Comparison of ENCODE assay signal across 9 mouse cellular contexts in genomic region chr3:103575893-103576641, GRCm38 (mm10). TPM values are rescaled to one million over a fixed set of nuclear protein-coding genes. Genes with fewer than 3 reads are reported as not detected.
DNase-seq lines count a peak whose midpoint lies in the region; ATAC-seq and TF ChIP-seq lines count a peak whose summit lies in the region.
"Had no signal": no experiment of that assay in that cellular context is flagged by ENCODE, and none has a peak within 500 bp of the region (broad histone marks: within the 10 kb centered on the region; RNA-seq: fewer than 3 reads in every experiment).

No protein-coding gene starts in this region.

- no peak overlapping the region for H3K27ac ChIP-seq in gastrocnemius, adult 2 months
- no peak overlapping the region for H3K27ac ChIP-seq in thymus, adult 2 months (ENCODE audit: control insufficient read depth, insufficient read depth, low read length)
- peak overlapping the region; percentile 57 for H3K27ac ChIP-seq in forebrain, postnatal 0 days (ENCODE audit: low read depth, low read length)
- H3K27ac ChIP-seq in liver, embryonic 14.5 days = no peak overlapping the region
- H3K27ac ChIP-seq in stomach, postnatal 0 days (replicated peaks) = no peak overlapping the region

- peak; percentile 46 for ATAC-seq in forebrain, postnatal 0 days
- ATAC-seq in liver, embryonic 14.5 days (ENCODE audit: insufficient read depth) = no peak
- ATAC-seq in stomach, postnatal 0 days (ENCODE audit: low FRiP score, low TSS enrichment) = no peak; the same call in 1 of the 2 replicates

- H3K9ac ChIP-seq in forebrain, postnatal 0 days = peak overlapping the region; percentile 69
- H3K9ac ChIP-seq in liver, embryonic 14.5 days (replicated peaks) = no peak overlapping the region
- H3K9ac ChIP-seq in stomach, postnatal 0 days (ENCODE audit: low read length) = no peak overlapping the region

- TF ChIP-seq EP300 in liver, embryonic 14.5 days (IDR thresholded peaks at IDR 0.05; ENCODE audit: low read depth) = no peak
- TF ChIP-seq EP300 in stomach, postnatal 0 days (optimal IDR thresholded peaks at IDR 0.05) = no peak

- H3K4me1 ChIP-seq in thymus, adult 2 months (replicated peaks; ENCODE audit: control insufficient read depth, insufficient read depth, low read length) = peaks cover 6% of the 10 kb centered on the region
- H3K4me1 ChIP-seq in forebrain, postnatal 0 days (ENCODE audit: insufficient read depth) = peaks cover 25% of the 10 kb centered on the region
- no peaks in the 10 kb centered on the region for H3K4me1 ChIP-seq in liver, embryonic 14.5 days (replicated peaks; ENCODE audit: control insufficient read depth in 2 of 2, insufficient read depth in 2 of 2, low read length in 1 of 2)
- no peaks in the 10 kb centered on the region for H3K4me1 ChIP-seq in stomach, postnatal 0 days (replicated peaks; ENCODE audit: control insufficient read depth, insufficient read depth)

- H3K36me3 ChIP-seq in thymus, adult 2 months (ENCODE audit: control insufficient read depth, insufficient read depth, low read length) = no peaks in the 10 kb centered on the region
- no peaks in the 10 kb centered on the region for H3K36me3 ChIP-seq in forebrain, postnatal 0 days (ENCODE audit: insufficient read depth)
- no peaks in the 10 kb centered on the region for H3K36me3 ChIP-seq in liver, embryonic 14.5 days (replicated peaks; ENCODE audit: control insufficient read depth, insufficient read depth, low read depth)
- no peaks in the 10 kb centered on the region for H3K36me3 ChIP-seq in stomach, postnatal 0 days (ENCODE audit: control insufficient read depth, insufficient read depth, low read length)

- peak; percentile 4; the same call in 1 of the 2 replicates for TF ChIP-seq CTCF in gastrocnemius, adult 2 months (IDR thresholded peaks at IDR 0.05)
- TF ChIP-seq CTCF in thymus, adult 2 months (IDR thresholded peaks at IDR 0.05; ENCODE audit: borderline replicate concordance, control insufficient read depth, extremely low read depth, insufficient read depth, low read length, poor library complexity) = no peak
- TF ChIP-seq CTCF in forebrain, postnatal 0 days (IDR thresholded peaks at IDR 0.05; ENCODE audit: low read depth) = peak; percentile 51
- no peak for TF ChIP-seq CTCF in liver, embryonic 14.5 days (IDR thresholded peaks at IDR 0.05; ENCODE audit: low read depth)
- TF ChIP-seq CTCF in stomach, postnatal 0 days (IDR thresholded peaks at IDR 0.05; ENCODE audit: low read depth) = peak; percentile 18; the same call in 1 of the 2 replicates

- peak overlapping the region; percentile 81 for H3K4me2 ChIP-seq in forebrain, postnatal 0 days (ENCODE audit: low read depth)
- H3K4me2 ChIP-seq in liver, embryonic 14.5 days (ENCODE audit: low read depth) = peak overlapping the region; percentile 49
- peak overlapping the region; percentile 66 for H3K4me2 ChIP-seq in stomach, postnatal 0 days (replicated peaks; ENCODE audit: low read depth)

- no peak for DNase-seq in gastrocnemius, adult 2 months
- DNase-seq in gastrocnemius, adult 18-20 months (ENCODE audit: low spot score) = no peak
- no peak for DNase-seq in thymus, adult 2 months
- no peak for DNase-seq in thymus, postnatal 0 days (ENCODE audit: low spot score)
- DNase-seq in forebrain, postnatal 0 days = peak; percentile 54
- no peak for DNase-seq in liver, embryonic 14.5 days (ENCODE audit: low read depth in 3 of 3, low spot score in 3 of 3)
- DNase-seq in stomach, postnatal 0 days (ENCODE audit: low spot score) = peak; percentile 28
- no peak for DNase-seq in ovary, postnatal 36 days (ENCODE audit: low spot score)

- intact Hi-C loops in gastrocnemius, adult 2 months (cut with DNase I) = no loop called here

- 4% methylated on average over 69 of the region's 69 CpGs for WGBS in thymus, adult 2 months
- 1% methylated on average over 64 of the region's 69 CpGs for WGBS in forebrain, postnatal 0 days
- 2% methylated on average over 68 of the region's 69 CpGs for WGBS in liver, embryonic 14.5 days (ENCODE audit: insufficient replicate concordance)
- WGBS in stomach, postnatal 0 days = under 1% methylated on average over 67 of the region's 69 CpGs

- no peaks in the 10 kb centered on the region for H3K9me3 ChIP-seq in forebrain, postnatal 0 days (ENCODE audit: low read length)
- no peaks in the 10 kb centered on the region for H3K9me3 ChIP-seq in liver, embryonic 14.5 days (ENCODE audit: control insufficient read depth, low read length)
- H3K9me3 ChIP-seq in stomach, postnatal 0 days (ENCODE audit: control insufficient read depth, low read length) = no peaks in the 10 kb centered on the region

- H3K4me3 ChIP-seq in gastrocnemius, adult 2 months = peak overlapping the region; percentile 69
- peak overlapping the region; percentile 15; the same call in 1 of the 2 replicates for H3K4me3 ChIP-seq in thymus, adult 2 months (ENCODE audit: control insufficient read depth, insufficient read depth, low read length)
- peak overlapping the region; percentile 54 for H3K4me3 ChIP-seq in forebrain, postnatal 0 days (ENCODE audit: low read depth, low read length)
- peak overlapping the region in 1 of 2 experiments; percentile 30; a peak in 1 of 4 replicates for H3K4me3 ChIP-seq in liver, embryonic 14.5 days (ENCODE audit: insufficient read depth in 1 of 2, low read depth in 2 of 2, low read length in 2 of 2)
- peak overlapping the region; percentile 40 for H3K4me3 ChIP-seq in stomach, postnatal 0 days (ENCODE audit: low read depth, low read length)

- H3K27me3 ChIP-seq in thymus, adult 2 months (ENCODE audit: control insufficient read depth, insufficient read depth, low read length) = peaks cover 28% of the 10 kb centered on the region; the same call in 1 of the 2 replicates
- peaks cover 18% of the 10 kb centered on the region for H3K27me3 ChIP-seq in forebrain, postnatal 0 days (ENCODE audit: insufficient read depth, low read length)
- peaks cover 59% of the 10 kb centered on the region for H3K27me3 ChIP-seq in liver, embryonic 14.5 days (ENCODE audit: control insufficient read depth, insufficient read depth, low read length)
- H3K27me3 ChIP-seq in stomach, postnatal 0 days (ENCODE audit: control insufficient read depth, insufficient read depth, low read length) = peaks cover 21% of the 10 kb centered on the region

- TF ChIP-seq POLR2A in thymus, adult 2 months (IDR thresholded peaks at IDR 0.05; ENCODE audit: control insufficient read depth, extremely low read depth, insufficient read depth, low read length, poor library complexity) = no peak

RNA-seq across cellular contexts. Expression of gene Syt6, which starts 1.0 kb away (rescaled TPM):
- not detected for total RNA-seq in gastrocnemius, adult 2 months (2021)
- total RNA-seq in gastrocnemius, adult 18-20 months (2021) = not detected
- 0.06 and 0.09 TPM in 2 replicates for polyA plus RNA-seq in thymus, adult 2 months (2012; rRNA removed)
- polyA plus RNA-seq in thymus, postnatal 0 days (2015; fragmentation: Nextera tagmentation; extraction: Ambion mirVana) = 0.05 TPM in 1 of 2 replicates, not detected in the other
- 43.3 and 44.2 TPM in 2 replicates for total RNA-seq in forebrain, postnatal 0 days (2014; rRNA removed)
- polyA plus RNA-seq in forebrain, postnatal 0 days (2015; fragmentation: Nextera tagmentation; extraction: Ambion mirVana) = 21.0 and 22.2 TPM in 2 replicates
- polyA plus RNA-seq in liver, embryonic 14.5 days (2012; rRNA removed) = 0.01 and 0.02 TPM in 2 replicates
- not detected in 2 replicates for polyA plus RNA-seq in liver, embryonic 14.5 days (2014; fragmentation: Nextera tagmentation; extraction: Ambion mirVana)
- 0.58 and 0.64 TPM in 2 replicates for polyA plus RNA-seq in stomach, postnatal 0 days (2015; fragmentation: Nextera tagmentation; extraction: Ambion mirVana)
- polyA plus RNA-seq: C2C12 had no signal

Comparison
In these comparisons a context has a peak if more than half of its experiments do, and no peak if none do; other contexts are left out.
1. DNase-seq: peak in forebrain, postnatal 0 days (single experiment) and stomach, postnatal 0 days (single experiment); none in gastrocnemius, adult 2 months (single experiment), gastrocnemius, adult 18-20 months (single experiment), thymus, adult 2 months (single experiment), thymus, postnatal 0 days (single experiment), liver, embryonic 14.5 days (0 of 3) and ovary, postnatal 36 days (single experiment).
2. CTCF ChIP-seq: peak in gastrocnemius, adult 2 months (single experiment), forebrain, postnatal 0 days (single experiment) and stomach, postnatal 0 days (single experiment); none in thymus, adult 2 months (single experiment) and liver, embryonic 14.5 days (single experiment).
3. RNA of gene Syt6, which starts 1.0 kb away (polyA plus RNA-seq): 21.0 to 22.2 TPM in forebrain, postnatal 0 days; 0.58 to 0.64 TPM in stomach, postnatal 0 days, 0.06 to 0.09 TPM in thymus, adult 2 months, 0.05 TPM in thymus, postnatal 0 days and 0.01 to 0.02 TPM in liver, embryonic 14.5 days; every median in the first group is over 10 times any median in the second.
4. Peak in every context shown above with its lines, with median percentiles within 50 percentile points of each other: H3K4me2 ChIP-seq.